Mouse (Mus musculus) layer of hippocampus, postnatal 36 days (tissue): Measurements from ENCODE around the gene Cdca7l. TPM values are rescaled to one million over a fixed set of nuclear protein-coding genes. Genes with fewer than 3 reads are reported as not detected.

Experiments
- DNase-seq, 2 experiments: peaks; one replicate each; pipeline ENCODE4 v3.0.0; 2022
- total RNA-seq, 2 experiments: library from RNA; stranded (reverse); gene quantifications; 2 replicates each; pipeline ENCODE4 v1.2.3; 2021

Gene Cdca7l
- total RNA-seq, 2 experiments from 2014 or later: 1.1 to 1.3 TPM

- no peak for DNase-seq
Observed at GRCm38 (mm10) chr12:117809327-117810017, 5.4 kb downstream of the Cdca7l start.

- no peak for DNase-seq
Observed at GRCm38 (mm10) chr12:117810074-117810473, 6.0 kb downstream of the Cdca7l start.

DNA sequence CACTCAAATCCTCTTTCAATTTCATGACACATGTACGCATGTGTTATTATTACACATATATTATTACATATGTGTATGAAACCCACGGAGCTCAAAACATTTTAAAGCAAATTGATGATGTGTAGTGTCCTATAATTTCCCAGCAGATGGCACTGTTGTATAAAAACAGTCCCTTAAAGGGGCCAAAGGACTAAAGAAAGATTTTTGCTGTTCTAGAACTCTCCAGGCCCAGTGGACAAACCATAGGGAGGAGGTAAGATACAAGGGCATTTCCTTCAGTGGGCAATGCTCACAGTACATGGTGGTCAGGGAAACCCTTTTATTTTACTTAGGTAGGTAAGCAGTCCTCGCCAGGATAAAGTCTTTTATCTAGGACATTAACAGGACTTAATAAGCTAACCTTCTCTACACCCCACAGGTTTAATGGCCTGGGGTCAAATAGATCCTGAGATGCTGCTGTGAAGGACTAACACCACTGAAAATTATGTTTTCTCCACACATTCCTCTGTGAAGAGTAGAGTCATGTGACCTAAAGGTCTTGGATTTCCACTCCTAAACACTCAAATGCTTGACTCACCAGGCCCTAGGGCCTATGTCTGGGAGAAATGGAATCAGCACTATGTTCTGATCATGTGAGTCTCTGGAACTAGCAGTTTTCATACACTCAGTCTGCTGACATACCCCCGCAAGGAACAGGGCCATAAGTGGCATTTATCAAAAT, 16.2 kb downstream of the Cdca7l start:
- DNase-seq: no peak

DNA sequence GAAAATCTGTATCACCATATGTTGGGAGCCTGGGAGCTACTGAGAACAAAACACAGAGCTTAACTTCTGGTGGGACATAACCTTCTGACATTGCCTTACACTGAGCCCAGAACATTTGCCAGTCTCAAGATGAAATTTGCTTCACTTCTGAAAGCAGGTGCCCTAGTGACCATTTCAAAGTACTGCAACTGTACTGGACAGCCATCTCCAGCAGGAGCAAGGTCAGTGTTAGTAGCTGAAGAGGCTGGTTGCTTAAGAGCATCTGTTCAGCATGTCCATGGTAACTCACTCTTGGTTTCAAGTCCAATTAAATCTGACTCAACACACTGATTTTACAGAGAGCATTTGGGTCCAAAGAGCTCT, 16.8 kb downstream of the Cdca7l start:
- DNase-seq: no peak

DNA sequence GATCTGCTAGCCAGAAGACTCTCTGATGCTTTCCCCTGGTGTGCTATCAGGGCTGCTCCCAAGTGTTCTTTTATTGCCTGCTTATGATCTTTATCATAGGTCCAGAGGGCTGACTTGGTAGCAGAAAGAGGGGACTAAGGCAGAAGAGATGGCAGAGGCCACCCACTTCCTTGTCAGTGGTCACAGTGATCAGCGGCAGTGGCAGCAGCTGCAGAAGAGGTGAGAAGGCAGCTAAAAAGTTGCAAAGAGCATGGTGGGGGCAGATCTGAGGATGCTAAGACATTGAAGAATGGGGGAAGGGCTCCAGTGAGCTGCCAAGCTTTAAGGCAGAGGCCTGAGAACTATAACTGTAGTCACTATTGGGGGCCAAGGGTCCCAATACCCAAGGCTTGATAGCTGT, 17.3 kb downstream of the Cdca7l start:
- no peak for DNase-seq

- no peak for DNase-seq
Observed at GRCm38 (mm10) chr12:117828350-117828749, 24.3 kb downstream of the Cdca7l start.

- DNase-seq: no peak
Observed at GRCm38 (mm10) chr12:117831351-117831961, 27.4 kb downstream of the Cdca7l start.

- DNase-seq: no peak
Observed at GRCm38 (mm10) chr12:117832190-117832589, 28.1 kb downstream of the Cdca7l start.

DNA sequence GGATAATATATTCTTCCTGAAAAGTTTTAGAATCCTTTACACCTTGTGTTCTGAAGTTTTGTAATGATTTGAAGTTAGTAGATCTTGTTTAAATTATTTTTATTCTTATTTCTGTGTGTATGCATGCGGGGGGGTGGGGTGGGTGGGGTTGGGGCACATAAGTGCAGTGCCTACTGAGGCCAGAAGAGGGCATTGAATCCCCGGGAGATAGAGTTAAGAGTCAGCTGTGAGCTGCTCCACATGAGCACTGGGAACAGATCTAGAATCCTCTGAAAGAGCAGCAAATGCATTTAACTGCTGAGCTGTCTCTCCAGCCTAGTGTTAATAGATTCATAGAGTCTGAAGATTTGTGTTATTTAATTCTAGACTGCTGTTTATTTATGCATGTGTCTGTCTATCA, 30.6 kb downstream of the Cdca7l start:
- no peak for DNase-seq

- DNase-seq: no peak
Observed at GRCm38 (mm10) chr12:117835371-117835770, 31.3 kb downstream of the Cdca7l start.

DNA sequence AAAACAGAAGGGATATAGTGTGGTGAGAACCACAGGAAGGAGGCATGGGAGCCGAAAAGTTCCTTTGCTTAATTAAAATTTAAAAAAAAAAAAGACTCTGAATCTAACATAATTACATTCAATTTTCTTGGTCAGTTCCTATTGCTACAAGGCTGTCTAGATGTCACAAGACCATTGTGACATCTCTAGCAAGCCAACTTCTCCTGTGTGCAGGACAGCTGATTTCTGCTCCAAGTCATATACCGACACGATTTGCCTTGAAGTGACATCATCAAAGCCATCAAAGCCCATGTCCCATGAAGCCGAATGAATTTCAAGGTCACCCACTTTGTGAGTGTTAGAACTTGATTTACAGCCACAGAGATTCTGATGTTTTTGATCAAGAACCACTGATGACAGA, 33.3 kb downstream of the Cdca7l start:
- DNase-seq: no peak

DNA sequence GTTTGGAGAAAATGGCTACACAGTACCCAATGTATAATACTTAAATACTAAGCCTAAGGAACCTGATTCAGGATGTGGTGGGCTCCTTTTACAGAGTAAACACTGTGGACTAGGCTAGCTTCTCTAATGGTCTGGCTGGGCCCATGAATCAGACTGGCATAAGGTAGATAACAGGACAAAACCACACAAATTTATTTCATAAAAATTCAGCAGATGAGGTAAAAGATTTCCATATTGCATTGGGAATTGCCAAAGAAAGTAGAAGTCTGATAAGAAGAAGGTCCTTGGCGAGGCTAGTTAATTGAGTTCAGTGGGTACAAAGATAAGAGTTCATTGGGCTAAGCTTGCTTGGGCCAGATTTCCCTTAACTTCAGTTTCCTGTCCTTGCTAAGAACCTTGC, 36.6 kb downstream of the Cdca7l start:
- no peak for DNase-seq

DNA sequence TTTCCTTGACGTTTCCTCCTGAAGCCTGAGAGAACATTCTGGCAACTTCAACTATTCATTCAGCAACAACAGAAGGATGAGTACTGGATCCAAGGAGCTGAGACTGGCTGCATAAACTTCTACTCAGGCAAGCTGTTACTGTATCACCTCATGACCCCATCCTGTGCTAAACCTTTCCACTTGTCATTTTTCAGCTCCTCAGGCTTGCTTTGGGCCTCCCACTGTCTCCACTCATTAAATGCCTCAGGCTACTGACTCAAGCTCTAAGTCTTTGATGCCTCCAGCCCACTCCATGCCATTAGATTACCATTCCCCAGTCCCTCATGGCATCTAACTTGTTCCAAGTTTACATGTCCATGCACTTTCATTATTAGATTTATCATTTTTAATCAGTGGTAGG, 38.6 kb downstream of the Cdca7l start:
- no peak for DNase-seq

GRCm38 (mm10) chr12:117843302-117844074, 39.4 kb downstream of the Cdca7l start:
- DNase-seq: peak; percentile 57 to 61

DNA sequence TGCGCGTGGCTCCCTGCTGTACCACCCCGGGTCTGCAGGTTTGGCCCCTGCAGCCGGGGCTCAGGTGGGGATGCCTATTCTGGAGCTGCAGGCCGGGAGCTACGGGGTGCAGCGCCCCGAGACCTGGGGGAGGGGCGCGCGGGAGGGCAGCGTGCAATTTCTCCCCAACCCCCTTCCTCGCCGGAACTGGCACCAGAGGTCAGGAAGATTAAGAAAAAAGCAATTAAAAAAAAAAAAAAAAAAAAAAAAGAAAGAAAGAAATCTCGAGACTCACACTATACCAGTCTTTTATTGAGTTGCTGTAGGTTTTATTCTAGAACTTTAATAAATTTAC, 40.0 kb downstream of the Cdca7l start:
- DNase-seq: no peak

GRCm38 (mm10) chr12:117844917-117845316, 40.8 kb downstream of the Cdca7l start:
- no peak for DNase-seq

GRCm38 (mm10) chr12:117848621-117849020, 44.5 kb downstream of the Cdca7l start:
- no peak for DNase-seq

DNA sequence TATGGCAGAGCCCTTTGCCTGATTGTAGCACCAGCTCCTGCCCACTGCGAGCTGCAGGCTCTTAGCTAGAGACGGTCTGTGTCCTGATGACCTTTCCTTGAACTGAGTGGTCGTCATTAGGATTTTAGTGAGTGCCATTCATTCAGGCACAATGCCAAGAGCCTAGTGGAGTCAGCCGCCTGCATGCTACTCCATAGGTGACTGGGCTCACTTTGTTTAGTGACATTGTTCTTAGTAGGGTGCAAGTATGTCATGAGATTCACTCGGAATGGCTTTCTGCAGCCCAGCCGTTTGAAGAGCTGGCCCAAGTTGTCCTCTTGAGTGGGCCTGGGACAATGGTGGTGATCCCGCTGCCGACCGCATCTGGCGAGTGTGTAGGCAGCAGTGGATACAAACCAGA, 46.4 kb downstream of the Cdca7l start:
- no peak for DNase-seq

DNA sequence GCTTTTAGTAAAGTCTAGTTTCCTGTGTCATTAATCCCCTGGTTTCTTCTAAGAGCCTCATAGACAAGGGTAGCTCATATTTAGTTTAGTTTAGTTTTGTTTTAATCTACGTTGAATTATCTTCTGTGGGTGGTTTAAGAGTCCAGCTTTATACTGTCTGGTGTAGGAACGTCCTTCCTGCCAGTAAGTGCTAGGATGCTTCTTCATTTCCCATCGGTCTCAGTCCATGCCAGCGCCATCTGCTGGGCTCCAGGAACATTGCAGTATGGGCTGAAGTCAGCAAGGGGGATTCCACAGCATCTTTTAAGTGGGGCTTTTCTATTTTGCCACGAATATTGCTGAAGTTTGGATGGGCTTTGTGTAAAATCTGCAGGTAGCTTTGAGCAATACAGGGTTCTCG, 49.2 kb downstream of the Cdca7l start:
- peak; percentile 41 to 50 for DNase-seq

GRCm38 (mm10) chr12:117857023-117857422, 52.9 kb downstream of the Cdca7l start:
- DNase-seq: no peak

DNA sequence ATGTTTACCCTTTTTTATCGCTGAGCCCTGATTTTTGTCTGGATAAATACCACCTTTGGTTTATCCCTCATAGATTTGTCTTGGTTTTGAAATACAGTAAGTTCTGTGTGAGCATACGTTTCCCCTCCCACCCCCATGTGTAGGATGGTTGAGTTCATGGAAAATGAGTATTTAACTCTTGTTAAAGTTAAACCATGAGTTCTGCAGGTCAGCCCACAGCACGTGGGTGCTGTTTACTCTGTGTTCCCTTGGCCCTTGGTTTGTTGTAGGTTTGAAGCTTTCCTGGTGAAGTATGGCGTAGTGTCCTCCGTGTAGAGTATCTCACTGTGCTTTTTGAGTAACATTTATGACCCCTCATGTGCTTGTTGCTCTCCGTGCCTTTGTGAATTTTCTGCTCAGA, 53.8 kb downstream of the Cdca7l start:
- DNase-seq: no peak

- DNase-seq: no peak
Observed at GRCm38 (mm10) chr12:117860840-117861239, 56.8 kb downstream of the Cdca7l start.

- DNase-seq: no peak
Observed at GRCm38 (mm10) chr12:117861249-117861648, 57.2 kb downstream of the Cdca7l start.
